Mouse (Mus musculus): Measurements from ENCODE around the gene Miga1. TPM values are rescaled to one million over a fixed set of nuclear protein-coding genes. Genes with fewer than 3 reads are reported as not detected.

The Miga1 gene
- polyA plus RNA-seq, 1 experiment from 2014 or later: 21.1 TPM

DNA sequence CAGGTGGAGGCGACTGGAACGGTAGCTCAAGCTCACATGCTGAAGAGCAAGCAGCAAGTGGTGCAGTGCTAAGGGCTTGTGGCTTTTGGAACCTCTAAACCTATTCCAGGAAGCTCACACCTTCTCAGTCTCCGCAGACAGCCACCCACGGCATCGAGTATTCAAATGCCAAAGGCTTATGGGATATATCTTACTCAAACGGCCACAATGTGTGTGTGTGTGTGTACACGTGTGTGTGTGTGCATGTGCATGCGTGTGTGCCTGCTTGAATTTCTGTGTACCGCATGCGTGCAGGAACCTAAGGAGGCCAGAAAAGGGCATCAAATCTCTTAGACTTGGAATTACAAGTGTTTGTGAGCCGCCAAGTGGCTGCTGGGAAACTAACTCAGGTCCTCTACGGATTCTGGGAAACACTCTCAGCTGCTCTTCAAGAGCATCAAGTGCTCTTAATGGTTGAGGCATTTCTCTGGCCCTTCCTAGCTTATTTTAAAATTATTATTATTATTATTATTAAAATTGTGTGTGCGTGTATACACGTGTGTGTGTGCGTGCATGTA is 2.8 kb upstream of the Miga1 start:
- no peak overlapping the region for H3K27ac ChIP-seq (replicated peaks; ENCODE audit: low read depth, low read length)
- H3K36me3 ChIP-seq (replicated peaks; ENCODE audit: control insufficient read depth, insufficient read depth, low read depth, low read length): no peaks in the 10 kb centered on the region
- H3K27me3 ChIP-seq (ENCODE audit: control insufficient read depth, insufficient read depth, low read length): no peaks in the 10 kb centered on the region
- no peak overlapping the region for H3K9ac ChIP-seq (replicated peaks; ENCODE audit: low read length)
- H3K9me3 ChIP-seq (replicated peaks; ENCODE audit: control insufficient read depth, low read length): no peaks in the 10 kb centered on the region
- H3K4me1 ChIP-seq (ENCODE audit: control insufficient read depth, insufficient read depth, low read length): no peaks in the 10 kb centered on the region
- 92% methylated on average over 15 of the region's 15 CpGs for WGBS
- no peak for DNase-seq (ENCODE audit: low spot score)
- no peak overlapping the region for H3K4me2 ChIP-seq (ENCODE audit: low read depth, low read length)
- H3K4me3 ChIP-seq (ENCODE audit: low read depth, low read length): no peak overlapping the region
- ATAC-seq (replicated peaks; ENCODE audit: insufficient number of reproducible peaks, low FRiP score, low TSS enrichment, low read depth): no peak

DNA sequence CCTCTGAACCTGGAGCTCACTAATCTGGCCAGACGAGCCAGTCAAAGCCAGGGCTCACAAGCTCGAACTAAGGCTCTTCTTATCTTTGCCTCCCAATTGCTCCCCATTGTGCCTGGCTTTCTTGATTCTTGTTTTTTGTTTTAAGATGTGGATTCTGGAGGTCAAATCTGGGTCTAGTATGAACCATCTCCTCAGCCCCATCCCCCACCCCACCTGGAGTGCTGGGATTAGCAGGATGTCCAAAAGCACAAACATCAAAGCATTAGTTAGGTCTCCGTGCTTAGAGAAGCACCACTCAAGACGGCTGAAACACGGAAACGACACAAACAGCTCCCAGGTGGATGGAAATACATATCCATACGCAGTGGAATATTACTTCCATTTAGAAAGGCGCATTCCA is 4.1 kb downstream of the Miga1 start:
- Histone ChIP-seq H3K4me1 (ENCODE audit: control insufficient read depth, insufficient read depth, low read length) (no peaks in the 10 kb centered on the region), H3K27me3 (ENCODE audit: control insufficient read depth, insufficient read depth, low read length) (no peaks in the 10 kb centered on the region), H3K4me3 (ENCODE audit: low read depth, low read length) (no peak overlapping the region), H3K4me2 (ENCODE audit: low read depth, low read length) (no peak overlapping the region), H3K9ac (replicated peaks; ENCODE audit: low read length) (no peak overlapping the region), H3K9me3 (replicated peaks; ENCODE audit: control insufficient read depth, low read length) (no peaks in the 10 kb centered on the region), H3K27ac (replicated peaks; ENCODE audit: low read depth, low read length) (no peak overlapping the region), H3K36me3 (replicated peaks; ENCODE audit: control insufficient read depth, insufficient read depth, low read depth, low read length) (peaks cover 3% of the 10 kb centered on the region; the same call in 1 of the 2 replicates)
- DNase-seq (ENCODE audit: low spot score) (no peak), ATAC-seq (replicated peaks; ENCODE audit: insufficient number of reproducible peaks, low FRiP score, low TSS enrichment, low read depth) (no peak)
- 82% methylated on average over 8 of the region's 8 CpGs for WGBS

DNA sequence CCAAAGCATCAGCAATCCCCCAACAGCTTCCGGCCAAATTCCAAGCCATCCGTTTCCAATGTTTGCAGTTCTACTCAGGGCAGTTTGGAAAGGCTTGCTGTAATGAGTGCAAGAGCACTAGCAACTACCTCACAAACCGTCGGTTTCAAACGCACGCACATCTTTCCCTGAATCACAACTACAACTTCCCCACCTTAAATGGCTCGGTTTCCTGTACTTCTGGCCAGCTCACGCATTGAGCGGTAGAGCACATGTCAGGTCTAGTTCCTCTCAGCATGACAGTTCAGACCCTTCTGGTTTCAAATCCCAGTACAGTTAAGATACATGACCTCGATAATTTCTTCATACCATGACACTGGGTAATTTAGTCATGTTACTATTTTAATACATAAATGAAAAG is 6.6 kb downstream of the Miga1 start:
- Histone ChIP-seq H3K9me3 (replicated peaks; ENCODE audit: control insufficient read depth, low read length) (no peaks in the 10 kb centered on the region), H3K4me1 (ENCODE audit: control insufficient read depth, insufficient read depth, low read length) (no peaks in the 10 kb centered on the region), H3K9ac (replicated peaks; ENCODE audit: low read length) (no peak overlapping the region), H3K27ac (replicated peaks; ENCODE audit: low read depth, low read length) (no peak overlapping the region), H3K4me2 (ENCODE audit: low read depth, low read length) (no peak overlapping the region), H3K27me3 (ENCODE audit: control insufficient read depth, insufficient read depth, low read length) (no peaks in the 10 kb centered on the region), H3K36me3 (replicated peaks; ENCODE audit: control insufficient read depth, insufficient read depth, low read depth, low read length) (peaks cover 3% of the 10 kb centered on the region; the same call in 1 of the 2 replicates), H3K4me3 (ENCODE audit: low read depth, low read length) (no peak overlapping the region)
- no peak for ATAC-seq (replicated peaks; ENCODE audit: insufficient number of reproducible peaks, low FRiP score, low TSS enrichment, low read depth)
- 93% methylated on average over 10 of the region's 10 CpGs for WGBS
- DNase-seq (ENCODE audit: low spot score): no peak

DNA sequence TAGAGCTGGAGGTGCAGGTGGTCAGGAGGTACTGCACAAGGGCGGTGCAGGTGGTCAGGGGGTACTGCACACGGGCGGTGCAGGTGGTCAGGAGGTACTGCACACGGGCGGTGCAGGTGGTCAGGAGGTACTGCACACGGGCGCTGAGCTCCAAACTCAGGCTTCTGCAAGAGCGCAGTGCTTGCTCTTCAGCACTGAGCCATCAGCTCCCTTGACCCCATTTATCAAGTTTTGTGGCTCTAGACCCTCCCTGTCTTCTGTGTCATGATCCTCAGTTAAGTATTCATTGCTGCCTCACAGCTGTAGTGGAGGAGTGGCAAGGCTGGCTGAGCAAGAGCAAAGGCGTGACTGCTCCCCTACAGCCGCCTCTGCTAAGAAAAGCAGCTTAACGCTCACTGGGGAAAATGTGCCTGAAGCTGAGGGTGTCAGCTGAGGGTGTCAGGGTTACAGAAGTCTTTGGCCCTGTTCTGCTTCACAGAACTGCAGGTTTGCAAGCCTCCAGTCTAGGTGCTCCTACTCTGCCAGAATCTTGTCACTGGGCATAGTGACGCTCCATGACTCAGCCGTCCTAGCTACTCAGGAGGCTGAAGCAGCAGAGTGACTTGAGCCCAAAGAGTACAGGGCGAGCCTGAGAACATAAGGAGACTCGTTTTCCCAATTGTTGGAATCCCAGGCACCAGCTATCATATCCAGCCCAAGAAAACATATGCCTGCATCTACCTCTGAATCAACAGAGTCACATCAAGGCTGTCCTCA is 7.5 kb downstream of the Miga1 start:
- Histone ChIP-seq H3K9me3 (replicated peaks; ENCODE audit: control insufficient read depth, low read length) (no peaks in the 10 kb centered on the region), H3K9ac (replicated peaks; ENCODE audit: low read length) (no peak overlapping the region), H3K4me3 (ENCODE audit: low read depth, low read length) (no peak overlapping the region), H3K4me1 (ENCODE audit: control insufficient read depth, insufficient read depth, low read length) (no peaks in the 10 kb centered on the region), H3K27me3 (ENCODE audit: control insufficient read depth, insufficient read depth, low read length) (no peaks in the 10 kb centered on the region), H3K4me2 (ENCODE audit: low read depth, low read length) (no peak overlapping the region), H3K36me3 (replicated peaks; ENCODE audit: control insufficient read depth, insufficient read depth, low read depth, low read length) (peaks cover 3% of the 10 kb centered on the region; the same call in 1 of the 2 replicates), H3K27ac (replicated peaks; ENCODE audit: low read depth, low read length) (no peak overlapping the region)
- no peak for ATAC-seq (replicated peaks; ENCODE audit: insufficient number of reproducible peaks, low FRiP score, low TSS enrichment, low read depth)
- 95% methylated on average over 15 of the region's 15 CpGs for WGBS
- no peak for DNase-seq (ENCODE audit: low spot score)

DNA sequence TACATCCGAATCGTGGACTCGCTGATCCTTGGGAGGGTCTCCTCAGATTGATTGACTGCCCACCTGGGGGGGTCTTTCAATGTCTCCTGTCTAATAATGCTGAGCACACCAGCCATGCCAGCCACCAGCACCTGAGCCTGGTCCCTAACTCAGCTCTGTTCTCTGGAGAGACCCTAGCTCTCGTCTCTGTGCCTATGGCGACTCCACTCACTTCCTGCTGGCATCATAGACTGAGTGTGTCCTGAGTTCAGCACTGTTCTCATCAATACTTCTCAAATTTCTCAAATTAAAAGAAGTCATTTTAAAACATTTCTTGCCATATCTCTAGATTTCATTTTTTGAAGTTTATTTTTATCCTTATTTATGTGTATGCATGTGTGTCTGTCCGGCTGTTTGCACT is 8.1 kb downstream of the Miga1 start:
- H3K4me1 ChIP-seq (ENCODE audit: control insufficient read depth, insufficient read depth, low read length): no peaks in the 10 kb centered on the region
- no peak overlapping the region for H3K4me2 ChIP-seq (ENCODE audit: low read depth, low read length)
- H3K9me3 ChIP-seq (replicated peaks; ENCODE audit: control insufficient read depth, low read length): no peaks in the 10 kb centered on the region
- no peak overlapping the region for H3K9ac ChIP-seq (replicated peaks; ENCODE audit: low read length)
- H3K36me3 ChIP-seq (replicated peaks; ENCODE audit: control insufficient read depth, insufficient read depth, low read depth, low read length): peaks cover 3% of the 10 kb centered on the region; the same call in 1 of the 2 replicates
- 94% methylated on average over 5 of the region's 6 CpGs for WGBS
- no peak overlapping the region for H3K4me3 ChIP-seq (ENCODE audit: low read depth, low read length)
- DNase-seq (ENCODE audit: low spot score): no peak
- H3K27ac ChIP-seq (replicated peaks; ENCODE audit: low read depth, low read length): no peak overlapping the region
- no peak for ATAC-seq (replicated peaks; ENCODE audit: insufficient number of reproducible peaks, low FRiP score, low TSS enrichment, low read depth)
- no peaks in the 10 kb centered on the region for H3K27me3 ChIP-seq (ENCODE audit: control insufficient read depth, insufficient read depth, low read length)

DNA sequence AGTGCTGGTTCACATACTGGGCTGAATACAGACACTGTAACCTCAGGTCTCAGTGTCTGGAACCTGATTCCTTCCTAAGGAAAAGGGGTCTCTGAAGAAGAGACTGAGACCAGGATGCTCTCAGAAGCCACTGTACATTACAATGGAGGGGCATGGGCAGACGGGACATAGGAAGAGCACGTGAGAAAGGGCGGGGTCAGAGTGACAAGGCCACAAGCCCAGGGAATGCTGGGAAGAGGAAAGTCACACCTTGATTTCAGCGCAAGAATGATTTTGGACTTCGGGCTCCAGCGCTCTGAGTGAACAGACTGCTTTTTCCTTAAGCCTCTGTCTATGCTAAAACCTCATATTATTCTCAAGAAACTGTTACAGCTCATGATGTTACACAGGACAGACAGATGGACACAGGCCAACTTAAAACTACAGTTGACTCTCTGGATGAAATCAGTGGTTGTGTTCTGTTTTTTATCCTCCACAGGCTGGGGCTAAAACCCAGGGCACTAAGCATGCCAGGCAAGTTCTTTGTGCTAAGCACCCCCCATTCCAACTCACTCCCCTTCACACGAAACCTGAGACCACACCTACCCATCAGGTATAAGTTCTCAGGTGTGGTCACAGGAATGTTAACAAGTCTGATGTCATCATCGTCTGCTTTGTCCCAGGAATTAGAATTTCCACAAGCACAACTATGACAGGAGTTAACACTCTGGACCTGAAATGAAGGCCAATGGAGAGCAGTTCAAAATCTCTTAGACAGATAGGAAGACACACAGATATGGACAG is 18.3 kb downstream of the Miga1 start:
- DNase-seq (ENCODE audit: low spot score) (no peak), ATAC-seq (replicated peaks; ENCODE audit: insufficient number of reproducible peaks, low FRiP score, low TSS enrichment, low read depth) (no peak)
- H3K4me2 ChIP-seq (ENCODE audit: low read depth, low read length): no peak overlapping the region
- no peak overlapping the region for H3K9ac ChIP-seq (replicated peaks; ENCODE audit: low read length)
- no peaks in the 10 kb centered on the region for H3K4me1 ChIP-seq (ENCODE audit: control insufficient read depth, insufficient read depth, low read length)
- H3K27me3 ChIP-seq (ENCODE audit: control insufficient read depth, insufficient read depth, low read length): no peaks in the 10 kb centered on the region
- H3K36me3 ChIP-seq (replicated peaks; ENCODE audit: control insufficient read depth, insufficient read depth, low read depth, low read length): no peaks in the 10 kb centered on the region
- no peak overlapping the region for H3K4me3 ChIP-seq (ENCODE audit: low read depth, low read length)
- H3K9me3 ChIP-seq (replicated peaks; ENCODE audit: control insufficient read depth, low read length): no peaks in the 10 kb centered on the region
- H3K27ac ChIP-seq (replicated peaks; ENCODE audit: low read depth, low read length): no peak overlapping the region
- 93% methylated on average over 8 of the region's 8 CpGs for WGBS

DNA sequence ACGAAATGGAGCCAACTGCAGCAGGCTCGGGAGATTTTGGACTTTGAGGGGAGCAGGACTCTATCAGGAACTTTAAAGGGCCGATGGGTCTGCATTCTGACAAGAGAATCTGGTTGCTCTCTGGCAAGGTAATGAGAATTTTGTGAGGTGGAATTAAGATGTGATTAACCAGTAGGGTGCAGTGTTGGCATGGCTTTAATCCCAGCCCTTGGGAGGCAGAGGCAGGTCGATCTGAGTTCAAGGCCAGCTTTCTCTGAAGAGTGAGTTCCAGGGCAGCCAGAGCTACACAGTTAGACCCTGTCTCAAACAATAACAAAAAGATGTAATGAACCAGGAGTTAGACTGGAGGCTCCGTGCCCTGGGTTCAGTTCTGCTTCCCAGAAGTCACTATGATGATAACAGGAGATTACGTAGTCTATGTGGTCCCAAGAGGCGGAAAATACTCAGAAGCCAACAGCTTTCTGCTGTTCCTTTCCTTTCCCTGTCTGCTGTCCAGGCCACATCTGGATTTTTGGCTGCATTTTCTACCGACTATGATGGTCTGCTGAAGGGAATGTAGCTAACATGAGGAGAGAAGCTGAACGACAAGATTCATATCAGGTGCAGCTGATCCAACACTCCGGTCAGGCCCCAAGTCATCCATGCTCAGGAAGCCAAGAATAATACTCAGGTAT is 19.1 kb downstream of the Miga1 start:
- H3K4me3 ChIP-seq (ENCODE audit: low read depth, low read length): no peak overlapping the region
- ATAC-seq (replicated peaks; ENCODE audit: insufficient number of reproducible peaks, low FRiP score, low TSS enrichment, low read depth) (no peak), DNase-seq (ENCODE audit: low spot score) (no peak)
- H3K36me3 ChIP-seq (replicated peaks; ENCODE audit: control insufficient read depth, insufficient read depth, low read depth, low read length): no peaks in the 10 kb centered on the region
- H3K9me3 ChIP-seq (replicated peaks; ENCODE audit: control insufficient read depth, low read length): no peaks in the 10 kb centered on the region
- no peaks in the 10 kb centered on the region for H3K27me3 ChIP-seq (ENCODE audit: control insufficient read depth, insufficient read depth, low read length)
- no peak overlapping the region for H3K4me2 ChIP-seq (ENCODE audit: low read depth, low read length)
- H3K9ac ChIP-seq (replicated peaks; ENCODE audit: low read length): no peak overlapping the region
- H3K4me1 ChIP-seq (ENCODE audit: control insufficient read depth, insufficient read depth, low read length): no peaks in the 10 kb centered on the region
- no peak overlapping the region for H3K27ac ChIP-seq (replicated peaks; ENCODE audit: low read depth, low read length)
- WGBS: 90% methylated on average over 10 of the region's 10 CpGs

All from embryonic facial prominence, embryonic 11.5 days (tissue).